Mouse (Mus musculus) spleen, adult 2 months (tissue): Measurements from ENCODE around the gene Nhlh1. TPM values are rescaled to one million over a fixed set of nuclear protein-coding genes. Genes with fewer than 3 reads are reported as not detected.

Source experiments
- DNase-seq, 2 experiments: peaks; one replicate each; pipeline versions ENCODE4 v3.0.0 to v3.0.0-alpha.2; 2012 to 2021; ENCODE audit warnings: low spot score in 2 of 2, low read depth in 1 of 2
- H3K27ac ChIP-seq: fragments of 200-500 bp; 2 replicates; pipeline ENCODE4 v1.5.1; 2012; ENCODE audit warnings: low read length, inconsistent platforms; ENCODE audit not compliant: insufficient read depth
- H3K27me3 ChIP-seq: fragments of 200-500 bp; 2 replicates; pipeline ENCODE4 v1.6.1; 2012; ENCODE audit warnings: mild to moderate bottlenecking, moderate library complexity, low read length, inconsistent platforms; ENCODE audit not compliant: control insufficient read depth, insufficient read depth
- H3K36me3 ChIP-seq: fragments of 200-500 bp; 2 replicates; pipeline ENCODE4 v1.6.1; 2012; ENCODE audit warnings: mild to moderate bottlenecking, low read length, inconsistent platforms; ENCODE audit not compliant: control insufficient read depth, insufficient read depth
- H3K4me1 ChIP-seq: fragments of 200-500 bp; 2 replicates; pipeline ENCODE4 v1.6.1; 2011; ENCODE audit warnings: inconsistent platforms; ENCODE audit not compliant: control insufficient read depth, insufficient read depth, insufficient read length
- H3K4me3 ChIP-seq: fragments of 200-500 bp; 2 replicates; pipeline ENCODE4 v1.5.1; 2011; ENCODE audit warnings: mild to moderate bottlenecking, inconsistent platforms; ENCODE audit not compliant: insufficient read depth, insufficient read length; ENCODE audit errors: extremely low read depth
- CTCF ChIP-seq: fragments of 200-500 bp; IDR thresholded peaks from 2 replicates; pipeline ENCODE4 v1.5.1; 2011; ENCODE audit warnings: mild to moderate bottlenecking, inconsistent platforms; ENCODE audit not compliant: insufficient read depth, insufficient read length, insufficient replicate concordance; ENCODE audit errors: extremely low read depth
- POLR2A ChIP-seq: fragments of 200-500 bp; IDR thresholded peaks from 2 replicates; pipeline ENCODE4 v1.6.1; 2011; ENCODE audit warnings: low read depth, low read length, inconsistent platforms
- WGBS: fragments of 180-500 bp; shearing (Covaris S2); methylation state at CpG from one replicate; pipeline ENCODE4 v1.1.7; 2018; 5-methylcytosine and 5-hydroxymethylcytosine counted together
- polyA plus RNA-seq: library from polyadenylated mRNA; depleted of rRNA; stranded (reverse); fragments of >200 nt; gene quantifications from 2 replicates; pipeline ENCODE4 v1.2.3, GENCODE M21; 2012; rRNA removed

The Nhlh1 gene
- polyA plus RNA-seq: not detected in 2 replicates

DNA sequence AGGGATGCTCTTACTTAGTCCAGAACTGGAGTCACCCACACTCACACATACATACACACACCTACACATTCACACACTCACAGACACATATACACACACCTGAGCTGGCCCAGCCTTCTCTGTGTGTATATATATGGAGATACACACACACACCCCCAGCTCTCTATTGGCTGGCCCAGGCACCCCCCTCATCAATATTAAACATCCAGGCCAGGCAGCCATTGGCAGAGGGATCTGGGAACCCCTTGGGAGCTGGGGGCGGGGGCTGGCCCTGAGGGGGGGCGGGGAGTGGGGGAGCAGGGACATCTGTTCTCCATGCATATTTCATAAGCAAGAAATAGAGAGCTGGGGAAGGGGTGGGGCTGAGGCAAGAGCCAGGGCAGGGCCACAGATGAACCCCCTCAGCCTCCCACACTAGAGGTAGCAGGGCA lies at the start of gene Nhlh1:
Gene Nhlh1, minus strand, starts transcription at position 83 of the 431 bp plus-strand sequence.
- 88% methylated on average over 2 of the region's 2 CpGs for WGBS
- Histone ChIP-seq H3K27me3 (peaks cover 10% of the 10 kb centered on the region), H3K27ac (no peak within 1 kb of the TSS), H3K4me1 (peaks cover 4% of the 10 kb centered on the region; the same call in 1 of the 2 replicates), H3K36me3 (no peaks in the 10 kb centered on the region), H3K4me3 (no peak within 1 kb of the TSS)
- DNase-seq: no peak
- TF ChIP-seq POLR2A (no peak), CTCF (no peak)

GRCm38 (mm10) chr1:172105101-172105500 lies 47.7 kb upstream of the Nhlh1 start:
- no peaks in the 10 kb centered on the region for H3K4me1 ChIP-seq
- H3K27ac ChIP-seq: no peak overlapping the region
- TF ChIP-seq POLR2A (no peak), CTCF (no peak)
- H3K4me3 ChIP-seq: no peak overlapping the region
- no peak for DNase-seq
- 91% methylated on average over 11 of the region's 11 CpGs for WGBS
- H3K27me3 ChIP-seq: no peaks in the 10 kb centered on the region
- H3K36me3 ChIP-seq: peaks cover 66% of the 10 kb centered on the region

GRCm38 (mm10) chr1:172103619-172104018 lies 46.2 kb upstream of the Nhlh1 start:
- Histone ChIP-seq H3K4me1 (no peaks in the 10 kb centered on the region), H3K27me3 (no peaks in the 10 kb centered on the region), H3K36me3 (peaks cover 58% of the 10 kb centered on the region), H3K4me3 (no peak overlapping the region), H3K27ac (no peak overlapping the region)
- no peak for DNase-seq
- TF ChIP-seq POLR2A (no peak), CTCF (no peak)
- 91% methylated on average over 4 of the region's 4 CpGs for WGBS

GRCm38 (mm10) chr1:172099325-172100033 lies 42.1 kb upstream of the Nhlh1 start:
- Histone ChIP-seq H3K4me1 (no peaks in the 10 kb centered on the region), H3K4me3 (no peak overlapping the region), H3K36me3 (peaks cover 42% of the 10 kb centered on the region), H3K27ac (no peak overlapping the region), H3K27me3 (no peaks in the 10 kb centered on the region)
- TF ChIP-seq CTCF (no peak), POLR2A (no peak)
- DNase-seq: no peak
- WGBS: 91% methylated on average over 6 of the region's 6 CpGs

- TF ChIP-seq POLR2A (no peak), CTCF (no peak)
- 70% methylated on average over 6 of the region's 6 CpGs for WGBS
- H3K27ac ChIP-seq: no peak overlapping the region
- no peaks in the 10 kb centered on the region for H3K27me3 ChIP-seq
- H3K36me3 ChIP-seq: peaks cover 37% of the 10 kb centered on the region
- H3K4me1 ChIP-seq: no peaks in the 10 kb centered on the region
- no peak overlapping the region for H3K4me3 ChIP-seq
- DNase-seq: no peak
Observed at GRCm38 (mm10) chr1:172095202-172095601, 37.8 kb upstream of the Nhlh1 start.

GRCm38 (mm10) chr1:172094295-172094694 lies 36.9 kb upstream of the Nhlh1 start:
- no peak for DNase-seq
- Histone ChIP-seq H3K4me3 (no peak overlapping the region), H3K27ac (no peak overlapping the region), H3K4me1 (no peaks in the 10 kb centered on the region), H3K27me3 (no peaks in the 10 kb centered on the region), H3K36me3 (peaks cover 38% of the 10 kb centered on the region)
- no peak for TF ChIP-seq CTCF
- TF ChIP-seq POLR2A: no peak

DNA sequence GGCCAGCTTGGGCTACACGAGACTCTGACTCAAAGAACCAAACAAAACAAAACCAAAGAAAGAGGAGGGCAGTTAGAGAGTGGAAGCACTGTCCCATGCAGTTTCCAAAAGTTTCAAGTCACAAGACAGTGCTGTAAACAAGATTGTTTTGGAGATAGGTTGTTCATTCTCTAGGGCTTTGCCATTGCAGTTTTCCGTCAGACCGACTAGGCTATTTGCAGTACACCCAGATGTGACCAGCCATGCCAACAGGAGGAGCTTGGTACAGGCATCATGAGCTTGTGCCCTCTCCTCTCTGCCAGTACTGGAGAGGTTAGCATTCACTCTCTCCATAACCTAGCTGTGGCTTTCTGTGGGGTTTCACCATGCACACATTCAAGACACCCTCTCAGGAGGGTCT lies 36.1 kb upstream of the Nhlh1 start:
- TF ChIP-seq POLR2A (no peak), CTCF (no peak)
- Histone ChIP-seq H3K27ac (no peak overlapping the region), H3K4me3 (no peak overlapping the region), H3K4me1 (no peaks in the 10 kb centered on the region), H3K27me3 (no peaks in the 10 kb centered on the region), H3K36me3 (peaks cover 39% of the 10 kb centered on the region)
- no peak for DNase-seq
- WGBS: 80% methylated on average over 3 of the region's 3 CpGs
